Mouse (Mus musculus) frontal cortex, postnatal 10 days (tissue): ENCODE data around the gene Teddm3.
"Not testable (repeated sequence)": the region's sequence is repeated elsewhere in the genome, so short reads cannot be mapped to it uniquely, and the experiment has no call there.

Source experiments
- DNase-seq, 2 experiments: peaks; one replicate each; pipeline ENCODE4 v3.0.0; 2022; ENCODE audit warnings: low spot score in 2 of 2, mixed read lengths in 1 of 2

Teddm3 gene

GRCm38 (mm10) chr16:21151564-21152361 lies 2.0 kb downstream of the Teddm3 start:
- no peak for DNase-seq

DNA sequence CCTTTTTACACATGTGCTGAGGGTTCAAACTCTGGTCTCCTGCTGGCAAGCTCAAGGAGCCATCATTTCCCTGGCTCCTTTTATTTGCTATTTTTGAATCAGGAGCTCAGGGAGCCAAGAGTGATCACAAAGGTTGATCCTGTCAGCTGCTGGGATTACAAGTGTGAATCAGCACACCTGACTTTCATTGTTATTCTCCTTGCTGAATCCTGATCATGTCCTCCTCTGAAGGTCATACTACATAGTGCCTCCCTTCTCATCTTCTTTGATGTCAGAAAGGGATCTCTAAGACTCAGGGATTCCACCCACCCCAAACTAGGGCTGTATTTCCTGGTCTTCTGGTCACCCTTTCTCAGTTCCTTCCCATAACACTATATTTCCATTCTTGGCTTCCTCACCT lies 3.9 kb downstream of the Teddm3 start:
- no peak for DNase-seq

GRCm38 (mm10) chr16:21148451-21148850 lies 5.3 kb downstream of the Teddm3 start:
- DNase-seq = not testable (repeated sequence)

DNA sequence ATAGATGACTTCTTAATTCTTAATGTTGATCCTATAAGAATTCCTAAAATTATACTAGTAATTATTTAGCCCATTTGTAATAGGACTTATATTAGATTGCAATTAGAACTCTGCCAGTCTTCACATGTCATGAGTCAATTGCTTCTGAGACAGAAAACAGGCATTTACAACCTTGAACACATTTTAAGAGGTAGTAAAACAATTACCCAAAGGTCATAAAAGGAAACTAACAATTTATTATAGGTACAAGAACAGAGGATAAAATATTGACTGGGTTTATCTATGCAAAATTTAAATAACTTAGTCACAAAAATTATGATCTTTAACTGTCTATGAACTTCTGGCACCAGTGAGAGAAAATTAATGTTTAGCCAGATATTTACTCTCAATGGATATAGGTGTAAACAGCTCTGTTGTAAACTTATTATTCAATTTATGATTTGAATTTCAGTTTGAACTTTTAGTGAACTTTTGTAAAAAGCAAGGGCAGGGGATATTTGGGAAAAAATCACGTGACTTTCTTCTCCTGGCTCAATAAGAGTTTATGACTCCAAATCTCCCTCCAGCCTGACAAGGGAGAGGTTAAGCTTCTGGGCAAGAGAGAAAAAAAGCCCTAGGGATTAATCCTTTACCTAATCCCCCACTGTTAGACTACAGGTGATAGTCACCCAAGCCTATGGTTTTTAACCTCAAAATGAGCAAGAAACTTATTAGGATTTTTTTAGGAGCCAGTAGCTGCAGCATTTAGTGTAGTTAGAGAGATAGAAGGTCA lies 17.3 kb downstream of the Teddm3 start:
- no peak for DNase-seq

DNA sequence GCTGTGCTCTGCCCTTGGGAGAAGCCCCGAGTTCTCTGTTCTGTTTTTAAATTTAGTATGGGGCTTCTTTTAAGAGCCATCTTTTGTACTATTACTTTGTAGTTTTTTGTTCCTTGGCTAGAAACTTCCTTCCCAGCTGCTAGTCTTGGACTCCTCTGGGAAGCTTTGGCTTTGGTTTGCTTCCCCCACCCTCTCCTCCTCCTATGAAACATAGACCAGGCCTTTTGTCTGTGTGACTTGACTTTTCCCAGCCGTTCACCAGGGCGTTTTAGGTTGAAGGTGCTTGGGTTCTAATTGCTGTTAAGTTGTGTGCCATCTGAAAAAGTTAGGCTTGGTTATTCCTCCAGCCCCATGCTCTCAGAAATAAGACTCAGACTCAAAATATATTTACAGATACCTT lies 26.1 kb downstream of the Teddm3 start:
- not testable (repeated sequence) for DNase-seq

DNA sequence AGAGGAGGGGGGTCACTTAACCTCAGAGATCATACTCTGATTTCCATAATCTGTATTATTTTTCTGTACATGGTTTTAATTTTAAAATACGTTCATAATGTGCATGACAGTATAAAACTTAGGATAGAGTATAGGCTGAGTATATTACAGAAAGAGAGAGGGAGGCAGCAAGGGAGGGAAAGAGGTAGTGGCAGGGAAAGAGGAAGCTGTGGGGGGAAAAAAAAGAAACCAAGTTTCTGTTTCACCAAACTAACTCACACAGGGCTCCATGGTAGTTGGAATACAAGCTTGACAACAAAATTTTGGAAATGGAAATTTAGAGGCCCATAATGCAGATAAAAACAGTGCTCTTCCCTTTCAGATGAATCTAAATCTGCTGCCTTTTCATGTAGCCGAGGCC lies 31.0 kb downstream of the Teddm3 start:
- not testable (repeated sequence) for DNase-seq

GRCm38 (mm10) chr16:21116078-21116477 lies 37.7 kb downstream of the Teddm3 start:
- DNase-seq = no peak

- DNase-seq = no peak
Measured at GRCm38 (mm10) chr16:21109473-21109872, 44.3 kb downstream of the Teddm3 start.
